ENCODE assay signal across 7 mouse cellular contexts in genomic region chr3:22142846-22143641, GRCm38 (mm10).
A peak's percentile ranks its signal among the peaks of the same experiment; 100 is the strongest.
DNase-seq lines count a peak whose midpoint lies in the region; ATAC-seq and TF ChIP-seq lines count a peak whose summit lies in the region.

No protein-coding gene starts in this region.

- no peaks in the 10 kb centered on the region for H3K36me3 ChIP-seq in intestine, embryonic 16.5 days (ENCODE audit: control insufficient read depth, insufficient read depth, low read length)

- 81% methylated on average over 5 of the region's 5 CpGs for WGBS in intestine, embryonic 16.5 days

- no peak for DNase-seq in layer of hippocampus, adult 2 months (ENCODE audit: low spot score in 2 of 2)
- no peak for DNase-seq in layer of hippocampus, postnatal 25 days (ENCODE audit: extremely low spot score in 1 of 2, low spot score in 1 of 2)
- DNase-seq in ZHBTc4 (ENCODE audit: low read depth, low spot score) = peak; percentile 80
- DNase-seq in neural tube, embryonic 10.5 days (ENCODE audit: extremely low spot score, low spot score) = no peak
- no peak for DNase-seq in gastrocnemius, adult 18-20 months (ENCODE audit: low spot score)

- no peaks in the 10 kb centered on the region for H3K9me3 ChIP-seq in intestine, embryonic 16.5 days (ENCODE audit: control insufficient read depth, low read length)

- no peak overlapping the region for H3K4me3 ChIP-seq in layer of hippocampus, adult 2 months
- no peak overlapping the region for H3K4me3 ChIP-seq in intestine, embryonic 16.5 days (ENCODE audit: low read length)

- H3K4me2 ChIP-seq in intestine, embryonic 16.5 days (ENCODE audit: low read depth, low read length) = no peak overlapping the region

- no peak overlapping the region for H3K27ac ChIP-seq in layer of hippocampus, adult 2 months
- no peak overlapping the region for H3K27ac ChIP-seq in intestine, embryonic 16.5 days (ENCODE audit: low read length)

- H3K27me3 ChIP-seq in intestine, embryonic 16.5 days (replicated peaks; ENCODE audit: control insufficient read depth, insufficient read depth, low read length) = no peaks in the 10 kb centered on the region

- peak; percentile 60 for TF ChIP-seq CTCF in layer of hippocampus, adult 2 months (conservative IDR thresholded peaks at IDR 0.05)

- 0 out of 2 replicates have a peak, but pooled peaks have one; percentile 12 for ATAC-seq in intestine, embryonic 16.5 days
- peak; percentile 71 for ATAC-seq in monocyte, adult 5-6 weeks (replicated peaks; ENCODE audit: insufficient number of reproducible peaks, low FRiP score, low TSS enrichment, poor library complexity, severe bottlenecking)

- no peak overlapping the region for H3K9ac ChIP-seq in intestine, embryonic 16.5 days (ENCODE audit: low read depth, low read length)

- no peaks in the 10 kb centered on the region for H3K4me1 ChIP-seq in intestine, embryonic 16.5 days (ENCODE audit: control insufficient read depth, insufficient read depth, low read length)
